Mouse (Mus musculus): ENCODE measurements around the gene Arhgap31. TPM values are rescaled to one million over a fixed set of nuclear protein-coding genes. Genes with fewer than 3 reads are reported as not detected.
"Not testable (repeated sequence)": the region's sequence is repeated elsewhere in the genome, so short reads cannot be mapped to it uniquely, and the experiment has no call there.

Gene Arhgap31
- polyA plus RNA-seq, 1 experiment from 2014 or later, result 23.9 TPM

DNA sequence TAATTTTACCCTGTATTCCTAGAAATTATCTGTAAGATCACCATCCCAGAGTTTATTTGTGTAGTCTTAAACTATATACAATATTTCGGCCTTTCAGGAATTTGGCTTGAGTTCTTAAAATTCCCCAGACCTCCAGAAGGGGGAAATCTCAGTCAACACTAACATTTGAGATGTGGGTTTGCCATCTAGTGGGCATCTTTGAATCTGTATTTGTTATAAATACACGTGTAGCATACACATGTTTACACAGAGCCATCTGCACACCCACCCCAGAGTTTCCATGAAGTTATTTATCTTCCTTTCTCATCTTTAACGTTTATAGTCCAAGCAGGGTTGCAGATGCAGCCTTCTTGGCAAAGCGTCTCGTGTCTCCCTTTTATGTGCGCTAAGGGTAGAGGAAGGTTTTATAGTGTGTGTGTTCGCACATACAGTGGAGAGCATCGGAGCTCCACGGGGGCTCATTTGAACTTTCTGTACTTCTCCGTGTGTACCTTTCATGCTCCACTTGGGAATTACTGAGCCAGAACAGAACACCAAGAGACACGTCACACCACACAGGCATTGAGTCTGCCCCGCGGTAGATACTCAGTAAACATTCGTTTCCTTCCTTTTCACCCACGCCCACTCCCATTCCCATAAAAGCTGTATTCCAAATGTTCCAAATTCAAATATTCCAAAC lies 16.7 kb upstream of the Arhgap31 start:
- Histone ChIP-seq H3K27me3 (ENCODE audit: control insufficient read depth, insufficient read depth, low read depth, low read length) (no peaks in the 10 kb centered on the region), H3K27ac (ENCODE audit: low read length) (peak overlapping the region; percentile 66)
- peak; percentile 77 for ATAC-seq (ENCODE audit: low read depth)

DNA sequence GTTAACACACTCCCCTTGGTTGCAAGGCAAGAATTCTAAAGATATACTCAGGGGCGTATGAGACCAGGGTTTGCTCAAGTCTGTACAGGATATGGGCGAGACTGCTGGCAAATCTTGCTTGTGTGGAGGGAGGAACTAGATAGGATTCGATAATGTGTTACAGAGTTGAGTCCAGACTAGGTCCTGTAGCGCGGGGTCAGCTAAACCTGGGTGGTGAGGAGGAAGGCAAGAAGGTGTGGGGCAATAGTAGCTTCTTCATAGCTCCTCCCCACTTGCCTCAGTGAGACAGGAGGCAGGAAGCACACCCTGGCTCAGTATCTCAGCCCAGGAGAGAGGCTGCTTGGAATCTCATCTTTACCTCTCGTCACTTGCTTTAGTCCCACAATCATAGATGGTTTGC lies 16.1 kb upstream of the Arhgap31 start:
- H3K4me3 ChIP-seq (ENCODE audit: low read length), result no peak overlapping the region
- H3K9me3 ChIP-seq (ENCODE audit: control insufficient read depth, low read length), result no peaks in the 10 kb centered on the region
- WGBS, result 65% methylated on average over 6 of the region's 6 CpGs
- H3K4me1 ChIP-seq (replicated peaks; ENCODE audit: control insufficient read depth, insufficient read depth, low read length), result peaks cover 8% of the 10 kb centered on the region; the same call in 1 of the 2 replicates
- peak; percentile 23 for ATAC-seq (ENCODE audit: low read depth)
- H3K4me2 ChIP-seq (ENCODE audit: low read depth, low read length), result no peak overlapping the region
- no peaks in the 10 kb centered on the region for H3K36me3 ChIP-seq (ENCODE audit: control insufficient read depth, insufficient read depth, low read length)
- no peaks in the 10 kb centered on the region for H3K27me3 ChIP-seq (ENCODE audit: control insufficient read depth, insufficient read depth, low read depth, low read length)
- H3K9ac ChIP-seq (ENCODE audit: low read length), result no peak overlapping the region
- H3K27ac ChIP-seq (ENCODE audit: low read length), result no peak overlapping the region

More for the DNA sequence above, 16.7 kb upstream of the Arhgap31 start:
- Histone ChIP-seq H3K9ac (ENCODE audit: low read length) (0 out of 2 replicates have a peak overlapping the region, but pooled peaks have one; percentile 44), H3K4me2 (ENCODE audit: low read depth, low read length) (peak overlapping the region; percentile 67), H3K36me3 (ENCODE audit: control insufficient read depth, insufficient read depth, low read length) (no peaks in the 10 kb centered on the region), H3K4me3 (ENCODE audit: low read length) (peak overlapping the region; percentile 37), H3K9me3 (ENCODE audit: control insufficient read depth, low read length) (no peaks in the 10 kb centered on the region), H3K4me1 (replicated peaks; ENCODE audit: control insufficient read depth, insufficient read depth, low read length) (peaks cover 8% of the 10 kb centered on the region; the same call in 1 of the 2 replicates)
- 26% methylated on average over 15 of the region's 15 CpGs for WGBS

DNA sequence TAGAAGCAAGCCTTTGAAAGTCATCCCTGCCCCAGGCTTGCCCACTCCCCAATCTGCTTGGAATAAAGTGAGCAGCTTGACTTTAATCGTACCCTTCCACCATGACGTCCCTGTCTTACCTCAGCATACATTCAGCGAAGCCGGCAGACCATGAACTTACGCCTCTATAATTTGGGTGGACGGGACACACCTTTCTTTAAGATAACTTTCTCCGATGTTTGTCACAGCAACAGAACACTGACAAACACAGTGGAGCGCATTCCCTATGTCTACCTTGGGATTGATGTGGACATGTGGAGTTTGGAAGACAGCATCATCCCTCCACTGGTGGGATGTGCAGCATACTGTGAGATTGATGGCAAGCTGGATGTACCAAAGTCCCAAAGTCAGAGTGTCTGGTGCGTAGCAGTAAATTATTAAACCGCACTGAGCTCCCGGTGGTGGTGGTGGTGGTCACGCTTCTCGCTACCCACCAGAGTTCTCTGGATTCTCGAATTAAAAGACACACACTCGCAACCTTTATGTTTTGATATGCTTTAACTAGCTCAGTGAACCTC lies 15.6 kb upstream of the Arhgap31 start:
- Histone ChIP-seq H3K27ac (ENCODE audit: low read length) (no peak overlapping the region), H3K4me3 (ENCODE audit: low read length) (no peak overlapping the region), H3K27me3 (ENCODE audit: control insufficient read depth, insufficient read depth, low read depth, low read length) (no peaks in the 10 kb centered on the region), H3K36me3 (ENCODE audit: control insufficient read depth, insufficient read depth, low read length) (no peaks in the 10 kb centered on the region), H3K9ac (ENCODE audit: low read length) (no peak overlapping the region), H3K9me3 (ENCODE audit: control insufficient read depth, low read length) (no peaks in the 10 kb centered on the region), H3K4me1 (replicated peaks; ENCODE audit: control insufficient read depth, insufficient read depth, low read length) (peaks cover 8% of the 10 kb centered on the region; the same call in 1 of the 2 replicates), H3K4me2 (ENCODE audit: low read depth, low read length) (no peak overlapping the region)
- ATAC-seq (ENCODE audit: low read depth), result no peak
- WGBS, result 90% methylated on average over 15 of the region's 15 CpGs

DNA sequence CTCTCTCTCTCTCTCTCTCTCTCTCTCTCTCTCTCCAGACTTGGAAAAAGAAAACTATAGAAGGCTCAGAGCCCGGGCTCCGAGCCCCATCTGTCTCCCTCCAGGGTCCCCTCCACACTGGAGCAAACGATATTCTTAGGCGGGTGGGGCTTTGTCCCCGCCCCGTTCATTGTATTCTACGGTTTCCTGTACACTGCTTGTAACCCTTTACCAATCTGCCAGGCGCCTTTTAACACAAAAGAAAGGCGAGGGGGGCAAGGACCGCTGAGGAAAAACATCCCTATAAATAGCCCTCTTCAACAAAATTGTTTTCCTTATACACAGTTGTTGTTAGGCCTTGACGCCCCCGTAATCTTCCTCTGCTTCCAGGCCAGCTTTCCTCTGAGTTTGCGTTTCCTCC lies 11.9 kb upstream of the Arhgap31 start:
- Histone ChIP-seq H3K4me3 (ENCODE audit: low read length) (no peak overlapping the region), H3K36me3 (ENCODE audit: control insufficient read depth, insufficient read depth, low read length) (no peaks in the 10 kb centered on the region), H3K9me3 (ENCODE audit: control insufficient read depth, low read length) (no peaks in the 10 kb centered on the region), H3K9ac (ENCODE audit: low read length) (no peak overlapping the region), H3K27me3 (ENCODE audit: control insufficient read depth, insufficient read depth, low read depth, low read length) (no peaks in the 10 kb centered on the region), H3K4me2 (ENCODE audit: low read depth, low read length) (0 out of 2 replicates have a peak overlapping the region, but pooled peaks have one; percentile 4), H3K27ac (ENCODE audit: low read length) (peak overlapping the region; percentile 47), H3K4me1 (replicated peaks; ENCODE audit: control insufficient read depth, insufficient read depth, low read length) (peaks cover 5% of the 10 kb centered on the region; the same call in 1 of the 2 replicates)
- peak; percentile 80 for ATAC-seq (ENCODE audit: low read depth)
- WGBS, result 64% methylated on average over 13 of the region's 13 CpGs

DNA sequence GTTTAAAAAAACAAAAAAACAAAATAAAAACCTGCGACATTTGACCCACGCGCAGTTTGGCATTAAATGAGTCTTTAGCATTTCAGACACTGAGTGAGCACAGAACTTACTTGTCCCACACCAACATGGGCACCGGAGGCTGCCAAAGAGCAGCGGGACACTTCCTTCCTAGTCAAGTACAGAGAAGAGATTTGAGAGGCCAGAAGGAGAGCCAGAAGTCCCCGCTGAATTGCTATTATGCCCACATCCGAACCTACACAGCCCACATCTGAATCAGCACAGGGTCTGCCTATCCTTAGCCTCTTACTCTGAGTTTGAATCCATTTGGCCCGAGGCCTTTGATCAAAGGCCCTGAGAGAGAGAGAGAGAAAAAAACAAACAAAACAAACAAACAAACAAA lies 11.2 kb upstream of the Arhgap31 start:
- peak overlapping the region; percentile 45 for H3K27ac ChIP-seq (ENCODE audit: low read length)

DNA sequence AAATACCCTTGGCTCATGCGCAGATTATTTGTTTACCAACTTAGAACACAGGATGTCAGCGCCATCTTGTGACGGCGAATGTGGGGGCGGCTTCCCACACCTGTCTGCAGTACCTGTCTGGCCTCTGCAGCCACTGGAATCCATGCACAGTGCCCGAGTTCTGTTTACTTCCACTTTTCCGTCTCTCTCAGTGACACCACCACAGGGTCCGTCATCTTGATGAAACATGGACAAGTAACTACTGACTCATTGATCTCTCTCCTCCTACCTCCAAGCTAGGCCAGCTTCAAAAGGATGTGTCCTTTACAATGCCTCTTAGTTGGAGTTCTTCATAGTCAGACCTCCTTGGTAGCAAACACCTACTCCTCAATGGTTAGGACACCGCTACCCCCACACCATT lies 8.3 kb upstream of the Arhgap31 start:
- Histone ChIP-seq H3K9me3 (ENCODE audit: control insufficient read depth, low read length) (no peaks in the 10 kb centered on the region), H3K36me3 (ENCODE audit: control insufficient read depth, insufficient read depth, low read length) (no peaks in the 10 kb centered on the region), H3K27ac (ENCODE audit: low read length) (no peak overlapping the region), H3K4me3 (ENCODE audit: low read length) (no peak overlapping the region), H3K4me1 (replicated peaks; ENCODE audit: control insufficient read depth, insufficient read depth, low read length) (no peaks in the 10 kb centered on the region), H3K27me3 (ENCODE audit: control insufficient read depth, insufficient read depth, low read depth, low read length) (no peaks in the 10 kb centered on the region), H3K9ac (ENCODE audit: low read length) (no peak overlapping the region), H3K4me2 (ENCODE audit: low read depth, low read length) (no peak overlapping the region)
- no peak for ATAC-seq (ENCODE audit: low read depth)
- 90% methylated on average over 8 of the region's 9 CpGs for WGBS

More for the DNA sequence above, 11.2 kb upstream of the Arhgap31 start:
- Histone ChIP-seq H3K9ac (ENCODE audit: low read length) (no peak overlapping the region), H3K9me3 (ENCODE audit: control insufficient read depth, low read length) (no peaks in the 10 kb centered on the region), H3K4me1 (replicated peaks; ENCODE audit: control insufficient read depth, insufficient read depth, low read length) (peaks cover under 1% of the 10 kb centered on the region; the same call in 1 of the 2 replicates), H3K4me2 (ENCODE audit: low read depth, low read length) (peak overlapping the region; percentile 4; the same call in 1 of the 2 replicates), H3K36me3 (ENCODE audit: control insufficient read depth, insufficient read depth, low read length) (no peaks in the 10 kb centered on the region), H3K4me3 (ENCODE audit: low read length) (no peak overlapping the region), H3K27me3 (ENCODE audit: control insufficient read depth, insufficient read depth, low read depth, low read length) (no peaks in the 10 kb centered on the region)
- peak; percentile 31; the same call in 1 of the 2 replicates for ATAC-seq (ENCODE audit: low read depth)
- WGBS, result 61% methylated on average over 8 of the region's 8 CpGs

DNA sequence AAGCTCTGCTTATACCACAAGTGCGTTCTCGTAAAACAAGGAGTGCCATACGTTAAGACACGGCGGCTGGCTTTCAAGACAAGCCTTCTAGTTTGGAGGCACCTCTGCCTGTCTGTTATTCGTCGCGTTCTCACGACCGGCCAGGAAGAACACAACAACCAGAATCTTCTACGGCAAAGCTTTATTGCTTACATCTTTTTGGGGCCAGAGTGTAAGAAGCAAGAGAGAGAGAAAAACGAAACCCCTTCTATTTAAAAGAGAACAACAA lies 1.1 kb upstream of the Arhgap31 start:
- peak overlapping the region; percentile 26; the same call in 1 of the 2 replicates for H3K9ac ChIP-seq (ENCODE audit: low read length)
- WGBS, result 38% methylated on average over 11 of the region's 12 CpGs

DNA sequence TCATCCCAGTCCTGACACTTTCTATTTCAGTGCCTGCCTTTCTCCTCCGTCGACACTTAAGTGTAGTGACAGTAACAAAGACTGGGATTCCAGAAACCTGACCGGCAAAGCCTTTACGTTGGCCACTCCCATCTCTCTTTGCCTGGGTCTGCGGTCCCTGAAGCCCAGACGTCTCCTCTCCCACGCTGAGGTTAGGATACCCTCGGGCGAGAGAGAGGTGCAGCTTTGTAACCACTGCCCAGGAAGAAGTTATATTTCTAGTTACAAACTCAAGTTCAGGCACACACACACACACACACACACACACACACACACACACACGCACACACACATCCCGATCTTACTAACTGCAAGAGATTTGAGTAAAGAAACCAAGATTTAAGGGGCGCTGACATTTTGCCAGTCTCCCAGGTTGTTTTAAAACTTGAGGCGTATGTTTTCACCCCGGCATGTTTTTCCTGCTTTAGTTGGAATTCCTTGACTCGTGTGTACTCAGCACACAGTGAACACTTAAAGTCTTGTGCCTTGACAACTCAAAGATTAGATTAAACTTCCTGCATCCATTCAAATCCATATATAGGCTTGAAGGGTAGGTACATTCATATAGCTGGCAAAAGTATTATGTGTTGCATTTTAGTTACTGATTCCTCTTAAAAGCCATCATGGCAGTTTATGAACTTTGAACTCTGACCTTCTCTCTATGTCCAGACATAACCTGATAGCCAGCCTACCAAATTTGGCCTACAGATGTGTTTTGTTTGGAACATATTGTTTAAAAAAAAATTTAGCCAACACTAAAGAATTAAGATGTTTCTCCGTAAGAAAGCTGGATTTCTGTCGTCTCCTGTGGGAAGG lies 557 bp upstream of the Arhgap31 start:
- H3K36me3 ChIP-seq (ENCODE audit: control insufficient read depth, insufficient read depth, low read length), result no peaks in the 10 kb centered on the region
- 9% methylated on average over 17 of the region's 17 CpGs for WGBS
- H3K9ac ChIP-seq (ENCODE audit: low read length), result peak overlapping the region; percentile 93
- H3K4me1 ChIP-seq (replicated peaks; ENCODE audit: control insufficient read depth, insufficient read depth, low read length), result peaks cover 11% of the 10 kb centered on the region
- H3K4me3 ChIP-seq (ENCODE audit: low read length), result peak overlapping the region; percentile 87
- peak overlapping the region; percentile 99 for H3K27ac ChIP-seq (ENCODE audit: low read length)
- no peaks in the 10 kb centered on the region for H3K27me3 ChIP-seq (ENCODE audit: control insufficient read depth, insufficient read depth, low read depth, low read length)
- peak; percentile 51 for ATAC-seq (ENCODE audit: low read depth)
- no peaks in the 10 kb centered on the region for H3K9me3 ChIP-seq (ENCODE audit: control insufficient read depth, low read length)
- H3K4me2 ChIP-seq (ENCODE audit: low read depth, low read length), result peak overlapping the region; percentile 71

More for the DNA sequence above, 1.1 kb upstream of the Arhgap31 start:
- not testable (repeated sequence) for H3K4me1 ChIP-seq (replicated peaks; ENCODE audit: control insufficient read depth, insufficient read depth, low read length); H3K27me3 ChIP-seq (ENCODE audit: control insufficient read depth, insufficient read depth, low read depth, low read length); H3K9me3 ChIP-seq (ENCODE audit: control insufficient read depth, low read length); H3K36me3 ChIP-seq (ENCODE audit: control insufficient read depth, insufficient read depth, low read length); ATAC-seq (ENCODE audit: low read depth)
- Histone ChIP-seq H3K4me2 (ENCODE audit: low read depth, low read length) (peak overlapping the region; percentile 71), H3K4me3 (ENCODE audit: low read length) (peak overlapping the region; percentile 87), H3K27ac (ENCODE audit: low read length) (peak overlapping the region; percentile 99)

DNA sequence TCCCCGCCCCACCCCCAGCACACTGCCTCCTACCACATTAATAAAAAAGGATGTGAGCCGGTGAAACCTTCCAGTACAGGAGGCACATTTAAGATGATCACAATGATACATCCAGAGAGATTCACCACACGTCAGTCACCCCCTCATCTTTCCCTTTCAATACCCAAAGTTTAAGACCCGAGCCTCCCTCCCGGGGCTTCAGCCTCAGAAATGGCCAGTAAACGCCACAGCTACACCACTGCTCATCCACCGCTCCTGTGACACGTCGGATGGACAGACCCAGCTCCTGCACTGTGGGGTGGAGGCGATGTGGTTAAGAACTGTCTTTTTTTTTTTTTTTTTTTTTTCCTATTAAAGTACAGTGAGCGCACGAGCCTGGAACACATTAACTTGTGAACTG lies 969 bp downstream of the Arhgap31 start:
- H3K9me3 ChIP-seq (ENCODE audit: control insufficient read depth, low read length), result no peaks in the 10 kb centered on the region
- H3K36me3 ChIP-seq (ENCODE audit: control insufficient read depth, insufficient read depth, low read length), result no peaks in the 10 kb centered on the region
- H3K4me3 ChIP-seq (ENCODE audit: low read length), result peak overlapping the region; percentile 87
- peak overlapping the region; percentile 93 for H3K9ac ChIP-seq (ENCODE audit: low read length)
- peak overlapping the region; percentile 99 for H3K27ac ChIP-seq (ENCODE audit: low read length)
- H3K27me3 ChIP-seq (ENCODE audit: control insufficient read depth, insufficient read depth, low read depth, low read length), result no peaks in the 10 kb centered on the region
- peak overlapping the region; percentile 71 for H3K4me2 ChIP-seq (ENCODE audit: low read depth, low read length)
- WGBS, result 4% methylated on average over 12 of the region's 12 CpGs
- ATAC-seq (ENCODE audit: low read depth), result no peak
- H3K4me1 ChIP-seq (replicated peaks; ENCODE audit: control insufficient read depth, insufficient read depth, low read length), result peaks cover 22% of the 10 kb centered on the region
